Mouse (Mus musculus): Measurements from ENCODE around the gene Gm11444. TPM values are rescaled to one million over a fixed set of nuclear protein-coding genes. Genes with fewer than 3 reads are reported as not detected.

Gm11444 gene
- total RNA-seq, 2 experiments from 2014 or later, result not detected

- DNase-seq (ENCODE audit: low spot score in 2 of 2), result no peak
- intact Hi-C loops (cut with DNase I), result loop anchor here (5.0 kb wide), 1 partner anchor 355 kb away; no protein-coding TSS in a partner anchor
These were observed 22.8 kb downstream of the Gm11444 start for GRCm38 (mm10) chr11:85827342-85827741.

- no peak for DNase-seq (ENCODE audit: low spot score in 2 of 2)
- intact Hi-C loops (cut with DNase I), result loop anchor here (5.0 kb wide), 1 partner anchor 354 kb away; no protein-coding TSS in a partner anchor
These were observed 24.3 kb downstream of the Gm11444 start for GRCm38 (mm10) chr11:85825823-85826222.

GRCm38 (mm10) chr11:85825031-85825430 is 25.1 kb downstream of the Gm11444 start:
- intact Hi-C loops (cut with DNase I), result loop anchor here (5.0 kb wide), 1 partner anchor 353 kb away; no protein-coding TSS in a partner anchor
- no peak for DNase-seq (ENCODE audit: low spot score in 2 of 2)

- DNase-seq (ENCODE audit: low spot score in 2 of 2), result no peak
- intact Hi-C loops (cut with DNase I), result loop anchor here (2.0 kb wide), 1 partner anchor 305 kb away; no protein-coding TSS in a partner anchor
These were observed 26.3 kb downstream of the Gm11444 start for GRCm38 (mm10) chr11:85823794-85824193.

- intact Hi-C loops (cut with DNase I), result loop anchor here (2.0 kb wide), 1 partner anchor 304 kb away; no protein-coding TSS in a partner anchor
- peak; percentile 36 to 55 for DNase-seq (ENCODE audit: low spot score in 2 of 2)
These were observed 27.0 kb downstream of the Gm11444 start for GRCm38 (mm10) chr11:85823181-85823580.

GRCm38 (mm10) chr11:85821659-85822058 is 28.5 kb downstream of the Gm11444 start:
- no peak for DNase-seq (ENCODE audit: low spot score in 2 of 2)
- intact Hi-C loops (cut with DNase I), result loop anchor here (2.0 kb wide), 1 partner anchor 303 kb away; no protein-coding TSS in a partner anchor

- intact Hi-C loops (cut with DNase I), result no loop called here
- DNase-seq (ENCODE audit: low spot score in 2 of 2), result no peak
These were observed 29.2 kb downstream of the Gm11444 start for GRCm38 (mm10) chr11:85820959-85821358.

- intact Hi-C loops (cut with DNase I), result no loop called here
- DNase-seq (ENCODE audit: low spot score in 2 of 2), result no peak
These were observed 31.7 kb downstream of the Gm11444 start for GRCm38 (mm10) chr11:85818401-85818800.

- intact Hi-C loops (cut with DNase I), result no loop called here
- DNase-seq (ENCODE audit: low spot score in 2 of 2), result no peak
These were observed 33.7 kb downstream of the Gm11444 start for GRCm38 (mm10) chr11:85816471-85816870.

- intact Hi-C loops (cut with DNase I), result no loop called here
- DNase-seq (ENCODE audit: low spot score in 2 of 2), result no peak
These were observed 35.5 kb downstream of the Gm11444 start for GRCm38 (mm10) chr11:85814678-85815077.

GRCm38 (mm10) chr11:85812201-85812966 is 37.7 kb downstream of the Gm11444 start:
- intact Hi-C loops (cut with DNase I), result no loop called here
- DNase-seq (ENCODE audit: low spot score in 2 of 2), result no peak

- no peak for DNase-seq (ENCODE audit: low spot score in 2 of 2)
- intact Hi-C loops (cut with DNase I), result no loop called here
These were observed 38.5 kb downstream of the Gm11444 start for GRCm38 (mm10) chr11:85811676-85812075.

GRCm38 (mm10) chr11:85811229-85811628 is 38.9 kb downstream of the Gm11444 start:
- intact Hi-C loops (cut with DNase I), result no loop called here
- DNase-seq (ENCODE audit: low spot score in 2 of 2), result no peak

GRCm38 (mm10) chr11:85807353-85807752 is 42.8 kb downstream of the Gm11444 start:
- intact Hi-C loops (cut with DNase I), result no loop called here
- no peak for DNase-seq (ENCODE audit: low spot score in 2 of 2)

- no peak for DNase-seq (ENCODE audit: low spot score in 2 of 2)
- intact Hi-C loops (cut with DNase I), result no loop called here
These were observed 44.4 kb downstream of the Gm11444 start for GRCm38 (mm10) chr11:85805779-85806178.

- intact Hi-C loops (cut with DNase I), result no loop called here
- no peak for DNase-seq (ENCODE audit: low spot score in 2 of 2)
These were observed 46.1 kb downstream of the Gm11444 start for GRCm38 (mm10) chr11:85804048-85804447.

GRCm38 (mm10) chr11:85800380-85800779 is 49.8 kb downstream of the Gm11444 start:
- no peak for DNase-seq (ENCODE audit: low spot score in 2 of 2)
- intact Hi-C loops (cut with DNase I), result no loop called here

GRCm38 (mm10) chr11:85799856-85800255 is 50.3 kb downstream of the Gm11444 start:
- intact Hi-C loops (cut with DNase I), result no loop called here
- DNase-seq (ENCODE audit: low spot score in 2 of 2), result no peak

GRCm38 (mm10) chr11:85799456-85799855 is 50.7 kb downstream of the Gm11444 start:
- intact Hi-C loops (cut with DNase I), result no loop called here
- no peak for DNase-seq (ENCODE audit: low spot score in 2 of 2)
